Mouse (Mus musculus) forebrain, embryonic 11.5 days (tissue): ENCODE measurements around the gene Cbx7. TPM values are rescaled to one million over a fixed set of nuclear protein-coding genes. Genes with fewer than 3 reads are reported as not detected.

Source experiments
- ATAC-seq: fragments of 200-750 bp; cut with Nextera tagmentation; replicated peaks from 2 replicates; pipeline ENCODE4 v1.8.0; 2017; ENCODE audit warnings: moderate TSS enrichment; ENCODE audit not compliant: low FRiP score
- DNase-seq: peaks from one replicate; pipeline ENCODE4 v3.0.0-alpha.2; 2017; ENCODE audit warnings: low spot score
- H3K27ac ChIP-seq: fragments of 300-500 bp; sonication (generic); 2 replicates; pipeline ENCODE4 v1.5.1; 2014; ENCODE audit warnings: low read depth, low read length
- H3K27me3 ChIP-seq: fragments of 300-500 bp; sonication (generic); 2 replicates; pipeline ENCODE4 v1.6.1; 2014; ENCODE audit warnings: mild to moderate bottlenecking, low read length, mixed read lengths; ENCODE audit not compliant: control insufficient read depth, insufficient read depth
- H3K36me3 ChIP-seq: fragments of 300-500 bp; sonication (generic); 2 replicates; pipeline ENCODE4 v1.6.1; 2014; ENCODE audit warnings: mild to moderate bottlenecking, low read length, moderate library complexity, mixed read lengths; ENCODE audit not compliant: control insufficient read depth, insufficient read depth
- H3K4me1 ChIP-seq: fragments of 300-500 bp; sonication (generic); replicated peaks from 2 replicates; pipeline ENCODE4 v1.6.1; 2014; ENCODE audit warnings: low read length, mixed read lengths; ENCODE audit not compliant: control insufficient read depth, insufficient read depth
- H3K4me2 ChIP-seq: fragments of 300-500 bp; sonication (generic); 2 replicates; pipeline ENCODE4 v1.6.1; 2014; ENCODE audit warnings: low read depth, mild to moderate bottlenecking, low read length, moderate library complexity, mixed read lengths; ENCODE audit not compliant: severe bottlenecking
- H3K4me3 ChIP-seq: fragments of 300-500 bp; sonication (generic); 2 replicates; pipeline ENCODE4 v1.5.1; 2014; ENCODE audit warnings: low read depth, low read length
- H3K9ac ChIP-seq: fragments of 300-500 bp; sonication (generic); 2 replicates; pipeline ENCODE4 v1.6.1; 2014; ENCODE audit warnings: low read length
- H3K9me3 ChIP-seq: fragments of 300-500 bp; sonication (generic); 2 replicates; pipeline ENCODE4 v1.6.1; 2016; ENCODE audit warnings: low read length, mixed read lengths; ENCODE audit not compliant: control insufficient read depth
- WGBS: fragments of 180-500 bp; shearing (Covaris S2); extraction: QIAGEN DNeasy Blood & Tissue Kit; methylation state at CpG from one replicate; pipeline ENCODE4 v1.1.7; 2014; 5-methylcytosine and 5-hydroxymethylcytosine counted together
- polyA plus RNA-seq: library from polyadenylated mRNA; unstranded; fragments of >200 nt; fragmentation: Nextera tagmentation; extraction: Ambion mirVana; gene quantifications from 2 replicates; pipeline ENCODE4 v1.2.1, GENCODE M21; 2014

The Cbx7 gene
- polyA plus RNA-seq, 1 experiment from 2014 or later = 3.3 TPM

DNA sequence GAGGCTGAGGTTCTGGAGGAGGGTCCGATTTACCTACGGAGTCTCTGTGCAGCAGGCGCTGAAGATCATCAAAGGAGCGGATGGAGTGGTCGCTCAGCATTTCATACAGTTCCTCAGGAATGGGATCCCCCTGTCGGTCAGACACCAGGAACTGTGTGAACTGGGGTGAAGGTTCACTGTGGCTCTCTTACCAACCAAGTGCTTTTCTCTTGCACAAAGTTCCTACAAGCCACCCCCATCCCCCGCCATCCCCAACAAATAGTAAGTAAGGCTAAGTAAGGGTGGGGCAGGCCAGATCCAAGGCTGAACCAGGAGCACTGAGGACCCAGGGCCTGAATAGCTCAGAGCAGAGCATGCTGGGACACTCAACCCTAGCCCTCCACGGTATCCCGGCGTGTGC lies 34.5 kb upstream of the Cbx7 start:
- WGBS = 77% methylated on average over 10 of the region's 10 CpGs
- no peak overlapping the region for H3K27ac ChIP-seq
- DNase-seq (no peak), ATAC-seq (no peak)
- peaks cover 10% of the 10 kb centered on the region for H3K4me1 ChIP-seq
- H3K36me3 ChIP-seq = no peaks in the 10 kb centered on the region
- no peak overlapping the region for H3K4me3 ChIP-seq
- no peaks in the 10 kb centered on the region for H3K9me3 ChIP-seq
- peaks cover under 1% of the 10 kb centered on the region; the same call in 1 of the 2 replicates for H3K27me3 ChIP-seq
- no peak overlapping the region for H3K9ac ChIP-seq
- no peak overlapping the region for H3K4me2 ChIP-seq

GRCm38 (mm10) chr15:80004644-80005340 lies 33.9 kb upstream of the Cbx7 start:
- Histone ChIP-seq H3K9ac (peak overlapping the region; percentile 29), H3K27me3 (no peaks in the 10 kb centered on the region), H3K4me3 (no peak overlapping the region), H3K9me3 (no peaks in the 10 kb centered on the region), H3K27ac (no peak overlapping the region), H3K4me2 (no peak overlapping the region), H3K36me3 (no peaks in the 10 kb centered on the region), H3K4me1 (peaks cover 10% of the 10 kb centered on the region)
- DNase-seq = no peak
- 23% methylated on average over 14 of the region's 14 CpGs for WGBS
- peak; percentile 27 for ATAC-seq

- ATAC-seq (no peak), DNase-seq (no peak)
- H3K4me3 ChIP-seq = no peak overlapping the region
- H3K9ac ChIP-seq = no peak overlapping the region
- no peak overlapping the region for H3K4me2 ChIP-seq
- H3K27ac ChIP-seq = no peak overlapping the region
- H3K4me1 ChIP-seq = peaks cover 10% of the 10 kb centered on the region
- H3K27me3 ChIP-seq = no peaks in the 10 kb centered on the region
- H3K9me3 ChIP-seq = no peaks in the 10 kb centered on the region
- WGBS = 38% methylated on average over 2 of the region's 2 CpGs
- H3K36me3 ChIP-seq = no peaks in the 10 kb centered on the region
Observed at GRCm38 (mm10) chr15:80003581-80003980, 32.7 kb upstream of the Cbx7 start.

GRCm38 (mm10) chr15:80001601-80002000 lies 30.7 kb upstream of the Cbx7 start:
- H3K4me3 ChIP-seq = no peak overlapping the region
- no peaks in the 10 kb centered on the region for H3K36me3 ChIP-seq
- H3K4me1 ChIP-seq = peaks cover 10% of the 10 kb centered on the region
- no peak overlapping the region for H3K4me2 ChIP-seq
- ATAC-seq = no peak
- no peaks in the 10 kb centered on the region for H3K9me3 ChIP-seq
- no peak overlapping the region for H3K27ac ChIP-seq
- DNase-seq = no peak
- H3K27me3 ChIP-seq = no peaks in the 10 kb centered on the region
- 94% methylated on average over 23 of the region's 23 CpGs for WGBS
- H3K9ac ChIP-seq = no peak overlapping the region

DNA sequence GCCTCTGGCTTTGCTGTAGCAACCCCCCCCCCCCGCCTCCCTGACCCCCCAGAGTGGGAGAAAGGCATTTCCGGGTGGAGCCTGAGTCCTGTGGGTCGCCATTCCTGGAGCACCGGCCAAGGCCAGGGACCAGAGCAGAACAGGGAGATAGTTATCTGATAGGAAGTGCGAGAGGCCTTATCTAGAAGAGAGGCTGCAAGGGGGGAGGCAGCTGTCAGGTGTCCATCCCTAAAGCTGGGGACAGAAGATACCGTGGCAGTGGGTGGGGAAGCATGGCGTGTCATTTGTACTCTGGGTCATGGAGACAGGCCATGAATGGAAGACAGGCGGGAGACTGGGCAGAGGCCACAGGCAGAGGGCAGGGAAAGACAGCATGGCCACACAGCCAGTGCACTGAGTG lies 29.8 kb upstream of the Cbx7 start:
- 67% methylated on average over 8 of the region's 8 CpGs for WGBS
- ATAC-seq (no peak), DNase-seq (no peak)
- Histone ChIP-seq H3K27me3 (no peaks in the 10 kb centered on the region), H3K9me3 (no peaks in the 10 kb centered on the region), H3K36me3 (no peaks in the 10 kb centered on the region), H3K4me1 (peaks cover 10% of the 10 kb centered on the region), H3K4me2 (no peak overlapping the region), H3K9ac (no peak overlapping the region), H3K4me3 (no peak overlapping the region), H3K27ac (no peak overlapping the region)

DNA sequence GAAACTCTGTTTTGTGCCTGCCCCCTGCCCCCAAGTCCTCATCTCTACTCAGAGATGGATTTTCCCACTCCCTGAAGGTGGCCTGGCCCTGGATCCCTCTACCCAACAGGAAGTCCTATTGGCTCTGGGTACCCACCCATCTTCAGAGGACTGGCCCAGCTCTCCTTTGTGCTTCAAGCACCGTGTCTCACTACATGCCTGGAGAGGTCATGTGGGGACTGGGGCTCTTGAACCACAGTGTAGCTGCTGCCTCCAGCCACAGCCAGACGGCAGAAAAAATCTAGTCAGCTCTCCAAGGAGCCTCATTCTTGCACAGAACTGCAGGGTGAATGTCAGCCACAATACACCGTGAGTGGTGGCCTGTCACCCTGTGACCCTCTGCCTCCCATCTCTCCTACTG lies 27.1 kb upstream of the Cbx7 start:
- Histone ChIP-seq H3K4me1 (no peaks in the 10 kb centered on the region), H3K27me3 (no peaks in the 10 kb centered on the region), H3K27ac (no peak overlapping the region), H3K4me3 (no peak overlapping the region), H3K9me3 (no peaks in the 10 kb centered on the region), H3K9ac (no peak overlapping the region), H3K36me3 (no peaks in the 10 kb centered on the region), H3K4me2 (no peak overlapping the region)
- WGBS = 80% methylated on average over 3 of the region's 3 CpGs
- ATAC-seq (no peak), DNase-seq (no peak)

- no peak for ATAC-seq
Observed at GRCm38 (mm10) chr15:79996781-79997180, 25.9 kb upstream of the Cbx7 start.

GRCm38 (mm10) chr15:79995552-79995951 lies 24.6 kb upstream of the Cbx7 start:
- no peak overlapping the region for H3K4me2 ChIP-seq
- no peaks in the 10 kb centered on the region for H3K27me3 ChIP-seq
- 95% methylated on average over 7 of the region's 7 CpGs for whole genome bisulfite sequencing
- no peak overlapping the region for H3K27ac ChIP-seq
- no peak overlapping the region for H3K4me3 ChIP-seq
- ATAC-seq = no peak
- H3K9me3 ChIP-seq = no peaks in the 10 kb centered on the region
- H3K9ac ChIP-seq = no peak overlapping the region
- H3K36me3 ChIP-seq = no peaks in the 10 kb centered on the region
- no peaks in the 10 kb centered on the region for H3K4me1 ChIP-seq
- DNase-seq = no peak

More at GRCm38 (mm10) chr15:79996781-79997180, 25.9 kb upstream of the Cbx7 start:
- Histone ChIP-seq H3K4me1 (no peaks in the 10 kb centered on the region), H3K4me2 (no peak overlapping the region), H3K9ac (no peak overlapping the region), H3K27ac (no peak overlapping the region), H3K36me3 (no peaks in the 10 kb centered on the region), H3K4me3 (no peak overlapping the region), H3K27me3 (no peaks in the 10 kb centered on the region), H3K9me3 (no peaks in the 10 kb centered on the region)
- DNase-seq = no peak
- WGBS = 91% methylated on average over 11 of the region's 11 CpGs

GRCm38 (mm10) chr15:79994566-79994965 lies 23.6 kb upstream of the Cbx7 start:
- H3K9me3 ChIP-seq = no peaks in the 10 kb centered on the region
- H3K27me3 ChIP-seq = no peaks in the 10 kb centered on the region
- no peak overlapping the region for H3K27ac ChIP-seq
- no peak overlapping the region for H3K4me2 ChIP-seq
- WGBS = 85% methylated on average over 4 of the region's 4 CpGs
- no peaks in the 10 kb centered on the region for H3K36me3 ChIP-seq
- H3K4me3 ChIP-seq = no peak overlapping the region
- no peaks in the 10 kb centered on the region for H3K4me1 ChIP-seq
- ATAC-seq (no peak), DNase-seq (no peak)
- no peak overlapping the region for H3K9ac ChIP-seq
